Mouse (Mus musculus): ENCODE data around the gene Pik3c2a. TPM values are rescaled to one million over a fixed set of nuclear protein-coding genes. Genes with fewer than 3 reads are reported as not detected.

Pik3c2a gene
- polyA plus RNA-seq, 1 experiment from 2014 or later, result 35.3 TPM

Other genes with a start within 250 kb of the Pik3c2a start
- 3.7 and 4.0 TPM in 2 replicates for gene Plekha7, start 135.1 kb downstream of the Pik3c2a start, polyA plus RNA-seq (2014; fragmentation: Nextera tagmentation; extraction: Ambion mirVana)
- 957 and 981 TPM in 2 replicates for gene Rps13, start 109.3 kb downstream of the Pik3c2a start, polyA plus RNA-seq (2014; fragmentation: Nextera tagmentation; extraction: Ambion mirVana)
- gene Nucb2, start 60.9 kb upstream of the Pik3c2a start, polyA plus RNA-seq (2014; fragmentation: Nextera tagmentation; extraction: Ambion mirVana), result 13.8 and 15.3 TPM in 2 replicates